Mouse (Mus musculus): Measurements from ENCODE around the gene Lrrn4cl.

DNA sequence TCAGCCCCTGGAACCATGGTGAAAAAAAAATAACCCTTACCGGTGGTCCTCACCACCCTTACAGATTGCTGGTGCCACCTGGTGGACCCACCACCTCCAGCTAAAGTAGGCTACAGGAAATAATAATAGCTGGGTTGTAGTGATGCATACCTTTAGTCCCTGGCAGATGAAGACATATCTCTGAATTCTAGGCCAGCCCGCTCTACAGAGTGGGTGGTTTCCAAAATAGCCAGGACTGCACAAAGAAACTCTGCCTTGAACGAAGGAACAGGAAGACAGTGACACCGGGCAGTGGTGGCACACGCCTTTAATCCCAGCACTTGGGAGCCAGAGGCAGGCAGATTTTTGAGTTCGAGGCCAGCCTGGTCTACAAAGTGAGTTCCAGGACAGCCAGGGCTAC is 13.7 kb downstream of the Lrrn4cl start:
- peak; percentile 8; the same call in 1 of the 2 replicates for TF ChIP-seq CTCF (IDR thresholded peaks at IDR 0.05; ENCODE audit: low read depth)
- TF ChIP-seq EP300 (optimal IDR thresholded peaks at IDR 0.05): no peak
